Mouse (Mus musculus) heart, adult 11 months (tissue): ENCODE data around the gene Xirp1.
A peak's percentile ranks its signal among the peaks of the same experiment; 100 is the strongest.

Experiments used
- DNase-seq: peaks from one replicate; pipeline ENCODE4 v3.0.0; 2022

Xirp1 gene

GRCm38 (mm10) chr9:119984536-119985011, 38.8 kb downstream of the Xirp1 start, which contains the start of gene Csrnp1:
Csrnp1 (minus strand) TSS chr9:119984658.
- DNase-seq, result peak; percentile 97

- peak; percentile 99 for DNase-seq
These were observed 39.5 kb downstream of the Xirp1 start for GRCm38 (mm10) chr9:119983585-119984535.

GRCm38 (mm10) chr9:119982956-119983551, 40.3 kb downstream of the Xirp1 start:
- DNase-seq, result peak; percentile 98

GRCm38 (mm10) chr9:119982241-119982811, 41.1 kb downstream of the Xirp1 start:
- peak; percentile 98 for DNase-seq

- peak; percentile 100 for DNase-seq
These were observed 41.9 kb downstream of the Xirp1 start for GRCm38 (mm10) chr9:119981183-119982179.

GRCm38 (mm10) chr9:119980770-119981182, 42.6 kb downstream of the Xirp1 start:
- peak; percentile 96 for DNase-seq

GRCm38 (mm10) chr9:119979749-119980148, 43.6 kb downstream of the Xirp1 start:
- peak; percentile 85 for DNase-seq

GRCm38 (mm10) chr9:119978811-119979441, 44.5 kb downstream of the Xirp1 start:
- peak; percentile 93 for DNase-seq

- DNase-seq, result peak; percentile 96
These were observed 45.1 kb downstream of the Xirp1 start for GRCm38 (mm10) chr9:119978151-119978810.

GRCm38 (mm10) chr9:119977557-119978060, 45.8 kb downstream of the Xirp1 start:
- no peak for DNase-seq

GRCm38 (mm10) chr9:119976704-119977556, 46.5 kb downstream of the Xirp1 start:
- DNase-seq, result peak; percentile 91

GRCm38 (mm10) chr9:119975286-119975685, 48.1 kb downstream of the Xirp1 start:
- DNase-seq, result no peak

GRCm38 (mm10) chr9:119974609-119975008, 48.8 kb downstream of the Xirp1 start:
- DNase-seq, result no peak

- peak; percentile 90 for DNase-seq
These were observed 49.4 kb downstream of the Xirp1 start for GRCm38 (mm10) chr9:119973869-119974520.

- peak; percentile 90 for DNase-seq
These were observed 50.1 kb downstream of the Xirp1 start for GRCm38 (mm10) chr9:119973281-119973680.

GRCm38 (mm10) chr9:119972582-119972981, 50.8 kb downstream of the Xirp1 start:
- DNase-seq, result peak; percentile 98

GRCm38 (mm10) chr9:119972166-119972565, 51.2 kb downstream of the Xirp1 start:
- no peak for DNase-seq

GRCm38 (mm10) chr9:119970763-119971656, 52.4 kb downstream of the Xirp1 start:
- peak; percentile 92 for DNase-seq
